Mouse (Mus musculus): ENCODE results near the gene Itpa.

DNA sequence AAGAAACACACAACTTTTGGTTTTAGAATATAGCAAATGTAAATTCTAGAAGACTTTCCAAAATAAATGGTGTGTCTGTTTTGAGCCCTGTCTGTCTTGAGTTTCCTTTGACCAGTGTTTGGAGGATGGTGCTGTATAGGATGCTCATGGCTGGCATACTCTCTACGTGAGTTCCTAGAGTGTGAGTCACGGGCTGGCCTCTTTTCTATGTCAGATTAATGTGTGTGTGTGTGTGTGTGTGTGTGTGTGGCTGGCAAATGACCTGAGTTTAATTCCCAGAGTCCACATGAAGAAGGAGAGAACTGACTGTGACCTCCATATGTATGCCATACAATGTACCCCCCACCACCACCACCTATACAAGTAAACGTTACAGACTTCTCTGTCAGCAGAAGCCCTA is 14.1 kb downstream of the Itpa start:
- no peak for TF ChIP-seq CTCF (IDR thresholded peaks at IDR 0.05; ENCODE audit: borderline replicate concordance, control insufficient read depth, extremely low read depth, insufficient read depth, low read length, poor library complexity)
- TF ChIP-seq POLR2A (IDR thresholded peaks at IDR 0.05; ENCODE audit: control insufficient read depth, extremely low read depth, insufficient read depth, low read length, poor library complexity), result no peak

All from thymus, adult 2 months (tissue).